In the genomic region with DNA sequence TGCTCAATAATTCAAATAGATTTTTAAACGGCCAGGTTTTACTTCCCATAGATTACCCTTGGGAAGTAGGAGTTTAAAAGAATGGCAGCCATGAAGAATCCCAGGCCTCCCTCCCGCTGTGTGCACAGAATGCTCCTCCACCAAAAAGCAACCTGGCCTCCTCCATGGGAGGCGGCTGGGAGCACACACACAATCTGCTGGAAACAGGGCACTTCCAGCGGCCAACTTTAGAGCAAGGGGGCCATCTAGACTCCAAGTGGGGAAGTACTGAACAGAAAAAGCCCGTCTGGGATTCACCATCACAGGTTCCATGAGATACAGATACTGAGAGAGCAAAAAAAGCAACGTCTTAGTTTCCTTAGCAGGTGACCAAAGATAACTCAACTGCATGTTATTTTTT, we compare ENCODE assay signal across 8 mouse cellular contexts.
A peak's percentile ranks its signal among the peaks of the same experiment; 100 is the strongest.
DNase-seq lines count a peak whose midpoint lies in the region; ATAC-seq and TF ChIP-seq lines count a peak whose summit lies in the region.

No protein-coding gene starts in this region.

- 0 out of 2 replicates have a peak, but pooled peaks have one; percentile 29 for ATAC-seq in kidney, postnatal 0 days (replicated peaks; ENCODE audit: low FRiP score, low read depth)
- ATAC-seq in limb, embryonic 14.5 days (ENCODE audit: low FRiP score, low read depth) = peak; percentile 26; the same call in 1 of the 2 replicates
- no peak for ATAC-seq in intestine, embryonic 15.5 days
- ATAC-seq in CD4-positive, CD25-positive, alpha-beta regulatory T cell, adult 4 months = no peak

- H3K4me1 ChIP-seq in kidney, postnatal 0 days (replicated peaks; ENCODE audit: insufficient read depth, low read length) = no peaks in the 10 kb centered on the region
- H3K4me1 ChIP-seq in hindbrain, embryonic 10.5 days (replicated peaks) = no peaks in the 10 kb centered on the region
- H3K4me1 ChIP-seq in limb, embryonic 14.5 days (ENCODE audit: control insufficient read depth, insufficient read depth, low read length) = no peaks in the 10 kb centered on the region
- 0 out of 2 replicates have a peak, but pooled peaks cover 2% of the 10 kb centered on the region for H3K4me1 ChIP-seq in intestine, embryonic 15.5 days (replicated peaks)

- no peak overlapping the region for H3K27ac ChIP-seq in kidney, postnatal 0 days
- H3K27ac ChIP-seq in hindbrain, embryonic 10.5 days = no peak overlapping the region
- H3K27ac ChIP-seq in limb, embryonic 14.5 days (replicated peaks; ENCODE audit: low read depth, low read length) = no peak overlapping the region
- H3K27ac ChIP-seq in intestine, embryonic 15.5 days = no peak overlapping the region

- DNase-seq in kidney, postnatal 0 days (ENCODE audit: low spot score) = peak; percentile 79
- no peak for DNase-seq in kidney, adult 18-20 months
- DNase-seq in cerebellum, adult 9-11 months = peak; percentile 34
- DNase-seq in hindbrain, embryonic 10.5 days (ENCODE audit: low spot score) = peak; percentile 47
- DNase-seq in limb, embryonic 14.5 days (ENCODE audit: low spot score) = peak; percentile 49
- peak; percentile 53 for DNase-seq in right cerebral cortex, postnatal 4 days

- TF ChIP-seq POLR2A in limb, embryonic 14.5 days (IDR thresholded peaks at IDR 0.05; ENCODE audit: borderline replicate concordance, extremely low read depth, insufficient read depth, insufficient read length) = no peak

- H3K27me3 ChIP-seq in kidney, postnatal 0 days (ENCODE audit: insufficient read depth, low read length) = no peaks in the 10 kb centered on the region
- no peaks in the 10 kb centered on the region for H3K27me3 ChIP-seq in hindbrain, embryonic 10.5 days (ENCODE audit: insufficient read depth, poor library complexity, severe bottlenecking)
- H3K27me3 ChIP-seq in limb, embryonic 14.5 days (ENCODE audit: control insufficient read depth, insufficient read depth, low read length) = no peaks in the 10 kb centered on the region
- H3K27me3 ChIP-seq in intestine, embryonic 15.5 days (replicated peaks) = no peaks in the 10 kb centered on the region

- no peak overlapping the region for H3K4me2 ChIP-seq in kidney, postnatal 0 days (ENCODE audit: low read length)
- no peak overlapping the region for H3K4me2 ChIP-seq in limb, embryonic 14.5 days (replicated peaks; ENCODE audit: low read depth, low read length, severe bottlenecking)
- H3K4me2 ChIP-seq in intestine, embryonic 15.5 days (replicated peaks) = no peak overlapping the region

- no peak overlapping the region for H3K9ac ChIP-seq in kidney, postnatal 0 days (ENCODE audit: low read depth, low read length)
- H3K9ac ChIP-seq in limb, embryonic 14.5 days (ENCODE audit: low read depth, low read length, severe bottlenecking) = no peak overlapping the region
- no peak overlapping the region for H3K9ac ChIP-seq in intestine, embryonic 15.5 days

- H3K4me3 ChIP-seq in kidney, postnatal 0 days (replicated peaks; ENCODE audit: low read depth, low read length) = no peak overlapping the region
- no peak overlapping the region for H3K4me3 ChIP-seq in hindbrain, embryonic 10.5 days
- H3K4me3 ChIP-seq in limb, embryonic 14.5 days (replicated peaks; ENCODE audit: low read length) = no peak overlapping the region
- H3K4me3 ChIP-seq in intestine, embryonic 15.5 days (replicated peaks) = no peak overlapping the region

- H3K9me3 ChIP-seq in kidney, postnatal 0 days (replicated peaks; ENCODE audit: low read length) = no peaks in the 10 kb centered on the region
- H3K9me3 ChIP-seq in hindbrain, embryonic 10.5 days = no peaks in the 10 kb centered on the region
- no peaks in the 10 kb centered on the region for H3K9me3 ChIP-seq in limb, embryonic 14.5 days (ENCODE audit: control insufficient read depth, low read length)
- no peaks in the 10 kb centered on the region for H3K9me3 ChIP-seq in intestine, embryonic 15.5 days

- 21% methylated on average over 6 of the region's 6 CpGs for WGBS in kidney, postnatal 0 days
- WGBS in hindbrain, embryonic 10.5 days = 14% methylated on average over 6 of the region's 6 CpGs
- WGBS in limb, embryonic 14.5 days = 11% methylated on average over 6 of the region's 6 CpGs
- 19% methylated on average over 6 of the region's 6 CpGs for WGBS in intestine, embryonic 15.5 days

- H3K36me3 ChIP-seq in kidney, postnatal 0 days (ENCODE audit: insufficient read depth, low read length) = no peaks in the 10 kb centered on the region
- H3K36me3 ChIP-seq in hindbrain, embryonic 10.5 days = no peaks in the 10 kb centered on the region
- H3K36me3 ChIP-seq in limb, embryonic 14.5 days (ENCODE audit: control insufficient read depth, insufficient read depth, low read length) = no peaks in the 10 kb centered on the region
- H3K36me3 ChIP-seq in intestine, embryonic 15.5 days = no peaks in the 10 kb centered on the region

- peak; percentile 66 for TF ChIP-seq CTCF in kidney, postnatal 0 days (IDR thresholded peaks at IDR 0.05; ENCODE audit: low read depth)

Comparison
In these comparisons a context has a peak if more than half of its experiments do, and no peak if none do; other contexts are left out.
1. ATAC-seq: peak in kidney, postnatal 0 days (single experiment) and limb, embryonic 14.5 days (single experiment); none in intestine, embryonic 15.5 days (single experiment) and CD4-positive, CD25-positive, alpha-beta regulatory T cell, adult 4 months (single experiment).